Mouse (Mus musculus): ENCODE results near the gene Spint1. TPM values are rescaled to one million over a fixed set of nuclear protein-coding genes. Genes with fewer than 3 reads are reported as not detected.
A peak's percentile ranks its signal among the peaks of the same experiment; 100 is the strongest.

Spint1 gene
- polyA plus RNA-seq, 1 experiment from 2014 or later, result 1.00 TPM

GRCm38 (mm10) chr2:119270643-119271331 is 33.6 kb downstream of the Spint1 start, which contains the start of gene Rhov:
Rhov (minus strand) TSS chr2:119271272.
- Histone ChIP-seq H3K27me3 (replicated peaks) (peaks cover 42% of the 10 kb centered on the region), H3K27ac (ENCODE audit: poor library complexity, severe bottlenecking) (no peak within 1 kb of the TSS), H3K4me2 (peak within 1 kb of the TSS; percentile 100), H3K4me1 (replicated peaks) (peaks cover 8% of the 10 kb centered on the region), H3K36me3 (no peaks in the 10 kb centered on the region), H3K9ac (peak within 1 kb of the TSS; percentile 77), H3K4me3 (peak within 1 kb of the TSS; percentile 76), H3K9me3 (replicated peaks) (no peaks in the 10 kb centered on the region)
- ATAC-seq (ENCODE audit: insufficient number of reproducible peaks, low FRiP score), result peak; percentile 81
- WGBS, result under 1% methylated on average over 49 of the region's 49 CpGs

GRCm38 (mm10) chr2:119274126-119274525 is 37.0 kb downstream of the Spint1 start:
- Histone ChIP-seq H3K4me1 (replicated peaks) (peaks cover 8% of the 10 kb centered on the region), H3K4me2 (no peak overlapping the region), H3K9ac (no peak overlapping the region), H3K27ac (ENCODE audit: poor library complexity, severe bottlenecking) (no peak overlapping the region), H3K9me3 (replicated peaks) (no peaks in the 10 kb centered on the region), H3K4me3 (no peak overlapping the region), H3K27me3 (replicated peaks) (peaks cover 20% of the 10 kb centered on the region), H3K36me3 (no peaks in the 10 kb centered on the region)
- WGBS, result 74% methylated on average over 1 of the region's 1 CpGs
- no peak for ATAC-seq (ENCODE audit: insufficient number of reproducible peaks, low FRiP score)

- WGBS, result 66% methylated on average over 7 of the region's 7 CpGs
- H3K27me3 ChIP-seq (replicated peaks), result no peaks in the 10 kb centered on the region
Measured at GRCm38 (mm10) chr2:119276926-119277325, 39.8 kb downstream of the Spint1 start.

GRCm38 (mm10) chr2:119277810-119278209 is 40.6 kb downstream of the Spint1 start:
- Histone ChIP-seq H3K4me2 (no peak overlapping the region), H3K36me3 (no peaks in the 10 kb centered on the region), H3K9me3 (replicated peaks) (no peaks in the 10 kb centered on the region), H3K27me3 (replicated peaks) (no peaks in the 10 kb centered on the region), H3K9ac (no peak overlapping the region), H3K4me1 (replicated peaks) (no peaks in the 10 kb centered on the region), H3K4me3 (no peak overlapping the region), H3K27ac (ENCODE audit: poor library complexity, severe bottlenecking) (no peak overlapping the region)
- no peak for ATAC-seq (ENCODE audit: insufficient number of reproducible peaks, low FRiP score)
- WGBS, result 88% methylated on average over 23 of the region's 23 CpGs

More at GRCm38 (mm10) chr2:119276926-119277325, 39.8 kb downstream of the Spint1 start:
- Histone ChIP-seq H3K9ac (no peak overlapping the region), H3K4me3 (no peak overlapping the region), H3K9me3 (replicated peaks) (no peaks in the 10 kb centered on the region), H3K27ac (ENCODE audit: poor library complexity, severe bottlenecking) (no peak overlapping the region), H3K36me3 (no peaks in the 10 kb centered on the region), H3K4me1 (replicated peaks) (no peaks in the 10 kb centered on the region), H3K4me2 (no peak overlapping the region)
- no peak for ATAC-seq (ENCODE audit: insufficient number of reproducible peaks, low FRiP score)

- WGBS, result 67% methylated on average over 7 of the region's 7 CpGs
- no peak for ATAC-seq (ENCODE audit: insufficient number of reproducible peaks, low FRiP score)
Measured at GRCm38 (mm10) chr2:119281899-119282565, 44.9 kb downstream of the Spint1 start.

GRCm38 (mm10) chr2:119287372-119287771 is 50.2 kb downstream of the Spint1 start:
- peaks cover 23% of the 10 kb centered on the region for H3K36me3 ChIP-seq
- H3K9me3 ChIP-seq (replicated peaks), result no peaks in the 10 kb centered on the region
- 84% methylated on average over 5 of the region's 5 CpGs for WGBS
- no peak for ATAC-seq (ENCODE audit: insufficient number of reproducible peaks, low FRiP score)
- no peak overlapping the region for H3K27ac ChIP-seq (ENCODE audit: poor library complexity, severe bottlenecking)
- no peak overlapping the region for H3K9ac ChIP-seq
- H3K27me3 ChIP-seq (replicated peaks), result no peaks in the 10 kb centered on the region
- H3K4me1 ChIP-seq (replicated peaks), result peaks cover 10% of the 10 kb centered on the region
- H3K4me2 ChIP-seq, result no peak overlapping the region
- H3K4me3 ChIP-seq, result no peak overlapping the region

More at GRCm38 (mm10) chr2:119281899-119282565, 44.9 kb downstream of the Spint1 start:
- no peaks in the 10 kb centered on the region for H3K27me3 ChIP-seq (replicated peaks)
- no peak overlapping the region for H3K4me3 ChIP-seq
- H3K9me3 ChIP-seq (replicated peaks), result no peaks in the 10 kb centered on the region
- no peaks in the 10 kb centered on the region for H3K4me1 ChIP-seq (replicated peaks)
- H3K27ac ChIP-seq (ENCODE audit: poor library complexity, severe bottlenecking), result no peak overlapping the region
- no peak overlapping the region for H3K4me2 ChIP-seq
- H3K36me3 ChIP-seq, result no peaks in the 10 kb centered on the region
- no peak overlapping the region for H3K9ac ChIP-seq

GRCm38 (mm10) chr2:119288270-119288882 is 51.2 kb downstream of the Spint1 start, which contains the start of gene Vps18:
Vps18 (plus strand) TSS chr2:119288740.
- WGBS, result 1% methylated on average over 31 of the region's 31 CpGs
- Histone ChIP-seq H3K9me3 (replicated peaks) (no peaks in the 10 kb centered on the region), H3K27ac (ENCODE audit: poor library complexity, severe bottlenecking) (peak within 1 kb of the TSS; percentile 14; the same call in 1 of the 2 replicates), H3K27me3 (replicated peaks) (no peaks in the 10 kb centered on the region), H3K4me1 (replicated peaks) (peaks cover 10% of the 10 kb centered on the region), H3K9ac (peak within 1 kb of the TSS; percentile 87), H3K4me2 (peak within 1 kb of the TSS; percentile 94), H3K4me3 (peak within 1 kb of the TSS; percentile 83), H3K36me3 (peaks cover 33% of the 10 kb centered on the region)
- peak; percentile 95 for ATAC-seq (ENCODE audit: insufficient number of reproducible peaks, low FRiP score)

GRCm38 (mm10) chr2:119289014-119289416 is 51.9 kb downstream of the Spint1 start:
- H3K27ac ChIP-seq (ENCODE audit: poor library complexity, severe bottlenecking), result peak overlapping the region; percentile 14; the same call in 1 of the 2 replicates
- peak overlapping the region; percentile 87 for H3K9ac ChIP-seq
- no peaks in the 10 kb centered on the region for H3K9me3 ChIP-seq (replicated peaks)
- 0 out of 2 replicates have a peak, but pooled peaks have one; percentile 13 for ATAC-seq (ENCODE audit: insufficient number of reproducible peaks, low FRiP score)
- no peaks in the 10 kb centered on the region for H3K27me3 ChIP-seq (replicated peaks)
- peak overlapping the region; percentile 83 for H3K4me3 ChIP-seq
- peaks cover 10% of the 10 kb centered on the region for H3K4me1 ChIP-seq (replicated peaks)
- 2% methylated on average over 11 of the region's 11 CpGs for WGBS
- H3K4me2 ChIP-seq, result peak overlapping the region; percentile 94
- peaks cover 39% of the 10 kb centered on the region for H3K36me3 ChIP-seq

- no peak overlapping the region for H3K4me3 ChIP-seq
- WGBS, result 94% methylated on average over 5 of the region's 5 CpGs
- H3K4me1 ChIP-seq (replicated peaks), result peaks cover 10% of the 10 kb centered on the region
- no peaks in the 10 kb centered on the region for H3K9me3 ChIP-seq (replicated peaks)
- H3K4me2 ChIP-seq, result no peak overlapping the region
- ATAC-seq (ENCODE audit: insufficient number of reproducible peaks, low FRiP score), result no peak
- H3K9ac ChIP-seq, result no peak overlapping the region
- H3K27me3 ChIP-seq (replicated peaks), result no peaks in the 10 kb centered on the region
- no peak overlapping the region for H3K27ac ChIP-seq (ENCODE audit: poor library complexity, severe bottlenecking)
- peaks cover 67% of the 10 kb centered on the region for H3K36me3 ChIP-seq
Measured at GRCm38 (mm10) chr2:119292281-119292680, 55.1 kb downstream of the Spint1 start.

GRCm38 (mm10) chr2:119292852-119293251 is 55.7 kb downstream of the Spint1 start:
- Histone ChIP-seq H3K4me1 (replicated peaks) (peaks cover 10% of the 10 kb centered on the region), H3K4me2 (no peak overlapping the region), H3K9ac (no peak overlapping the region), H3K36me3 (peaks cover 73% of the 10 kb centered on the region), H3K9me3 (replicated peaks) (no peaks in the 10 kb centered on the region), H3K27me3 (replicated peaks) (no peaks in the 10 kb centered on the region), H3K27ac (ENCODE audit: poor library complexity, severe bottlenecking) (no peak overlapping the region), H3K4me3 (no peak overlapping the region)
- WGBS, result 92% methylated on average over 17 of the region's 17 CpGs
- no peak for ATAC-seq (ENCODE audit: insufficient number of reproducible peaks, low FRiP score)

GRCm38 (mm10) chr2:119293311-119293710 is 56.1 kb downstream of the Spint1 start:
- Histone ChIP-seq H3K36me3 (peaks cover 77% of the 10 kb centered on the region), H3K4me2 (no peak overlapping the region), H3K4me3 (no peak overlapping the region), H3K27me3 (replicated peaks) (no peaks in the 10 kb centered on the region), H3K27ac (ENCODE audit: poor library complexity, severe bottlenecking) (no peak overlapping the region), H3K9ac (no peak overlapping the region), H3K4me1 (replicated peaks) (peaks cover 10% of the 10 kb centered on the region), H3K9me3 (replicated peaks) (no peaks in the 10 kb centered on the region)
- ATAC-seq (ENCODE audit: insufficient number of reproducible peaks, low FRiP score), result no peak
- 91% methylated on average over 17 of the region's 17 CpGs for WGBS
